Mouse (Mus musculus): Measurements from ENCODE around the gene Tom1l2. TPM values are rescaled to one million over a fixed set of nuclear protein-coding genes. Genes with fewer than 3 reads are reported as not detected.

Tom1l2 gene
- polyA plus RNA-seq, 1 experiment from 2014 or later, result 6.8 TPM

- Histone ChIP-seq H3K4me1 (ENCODE audit: control insufficient read depth, low read depth, low read length) (no peaks in the 10 kb centered on the region), H3K27ac (ENCODE audit: low read length) (no peak overlapping the region), H3K27me3 (ENCODE audit: control insufficient read depth, insufficient read depth, low read depth, low read length) (no peaks in the 10 kb centered on the region), H3K4me3 (ENCODE audit: low read depth, low read length) (no peak overlapping the region), H3K4me2 (ENCODE audit: low read depth, low read length) (no peak overlapping the region), H3K9ac (ENCODE audit: low read depth, low read length) (no peak overlapping the region), H3K9me3 (replicated peaks; ENCODE audit: control insufficient read depth, low read length) (no peaks in the 10 kb centered on the region), H3K36me3 (ENCODE audit: control insufficient read depth, insufficient read depth) (no peaks in the 10 kb centered on the region)
- no peak for ATAC-seq (ENCODE audit: low read depth)
- 66% methylated on average over 13 of the region's 13 CpGs for WGBS (ENCODE audit: insufficient replicate concordance)
Observed at GRCm38 (mm10) chr11:60370431-60370830, 17.7 kb upstream of the Tom1l2 start.

DNA sequence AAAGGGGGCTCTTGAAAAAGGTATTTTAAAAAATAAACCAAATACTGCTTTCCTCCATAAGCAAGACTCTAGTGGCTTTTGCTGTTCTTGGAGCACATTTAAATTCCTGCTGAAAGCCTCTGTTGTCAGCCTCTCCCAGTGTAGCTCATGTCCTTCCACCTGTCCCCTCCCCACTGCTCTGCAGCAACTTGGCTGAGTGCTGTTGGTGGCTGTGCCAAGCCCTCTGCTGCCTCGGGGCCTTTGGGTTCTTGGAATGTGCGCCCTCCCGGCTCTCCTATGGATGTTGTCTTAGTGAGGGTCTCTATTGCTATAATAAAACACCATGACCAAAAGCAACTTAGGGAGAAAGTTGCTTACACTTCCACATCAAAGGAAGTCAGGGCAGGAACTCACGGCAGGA lies 16.7 kb upstream of the Tom1l2 start:
- Histone ChIP-seq H3K4me3 (ENCODE audit: low read depth, low read length) (no peak overlapping the region), H3K9me3 (replicated peaks; ENCODE audit: control insufficient read depth, low read length) (no peaks in the 10 kb centered on the region), H3K4me1 (ENCODE audit: control insufficient read depth, low read depth, low read length) (no peaks in the 10 kb centered on the region), H3K27ac (ENCODE audit: low read length) (no peak overlapping the region), H3K9ac (ENCODE audit: low read depth, low read length) (no peak overlapping the region), H3K36me3 (ENCODE audit: control insufficient read depth, insufficient read depth) (no peaks in the 10 kb centered on the region), H3K4me2 (ENCODE audit: low read depth, low read length) (no peak overlapping the region), H3K27me3 (ENCODE audit: control insufficient read depth, insufficient read depth, low read depth, low read length) (no peaks in the 10 kb centered on the region)
- WGBS (ENCODE audit: insufficient replicate concordance), result 64% methylated on average over 4 of the region's 4 CpGs
- no peak for ATAC-seq (ENCODE audit: low read depth)

DNA sequence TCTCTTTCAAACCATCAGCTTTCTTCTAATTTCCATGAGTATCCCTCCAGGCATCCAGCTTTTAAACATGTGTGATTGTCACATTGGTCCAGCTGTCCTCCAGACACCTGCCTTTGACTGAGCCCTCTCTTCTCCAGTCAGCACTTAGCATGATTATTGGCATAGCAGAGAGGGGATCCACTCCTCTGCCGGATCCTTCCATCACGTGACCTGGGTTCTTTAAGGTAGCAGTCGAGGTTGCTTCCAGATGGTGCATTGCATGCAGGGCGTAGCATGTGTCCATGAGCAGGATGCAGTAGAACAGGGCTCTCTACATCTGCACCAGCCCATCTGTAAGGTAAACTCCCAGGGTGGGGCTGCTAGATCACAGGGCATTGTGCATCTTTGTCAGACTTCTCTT lies 16.2 kb upstream of the Tom1l2 start:
- H3K4me3 ChIP-seq (ENCODE audit: low read depth, low read length), result no peak overlapping the region
- no peaks in the 10 kb centered on the region for H3K36me3 ChIP-seq (ENCODE audit: control insufficient read depth, insufficient read depth)
- H3K27me3 ChIP-seq (ENCODE audit: control insufficient read depth, insufficient read depth, low read depth, low read length), result no peaks in the 10 kb centered on the region
- ATAC-seq (ENCODE audit: low read depth), result no peak
- no peak overlapping the region for H3K27ac ChIP-seq (ENCODE audit: low read length)
- no peaks in the 10 kb centered on the region for H3K9me3 ChIP-seq (replicated peaks; ENCODE audit: control insufficient read depth, low read length)
- no peak overlapping the region for H3K4me2 ChIP-seq (ENCODE audit: low read depth, low read length)
- no peak overlapping the region for H3K9ac ChIP-seq (ENCODE audit: low read depth, low read length)
- WGBS (ENCODE audit: insufficient replicate concordance), result 60% methylated on average over 4 of the region's 4 CpGs
- H3K4me1 ChIP-seq (ENCODE audit: control insufficient read depth, low read depth, low read length), result no peaks in the 10 kb centered on the region

DNA sequence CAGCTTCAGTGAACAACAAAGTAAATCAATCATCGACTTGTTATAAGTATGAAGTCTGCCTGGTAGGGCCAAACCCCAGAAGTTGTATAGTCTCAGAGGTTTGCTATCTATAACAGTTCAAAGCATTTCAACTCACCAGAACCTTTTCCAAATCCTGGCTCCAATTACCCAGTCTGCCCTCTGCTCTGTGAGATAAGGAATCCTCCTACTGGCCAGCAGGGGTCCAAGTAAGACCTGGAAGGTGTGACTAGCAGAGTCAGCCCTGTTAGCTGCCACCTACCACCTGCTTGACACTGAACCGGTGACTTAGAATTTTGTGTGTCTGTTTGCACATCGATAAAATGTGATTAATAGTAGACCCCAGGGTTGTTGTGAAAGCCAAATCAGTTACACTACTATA lies 14.6 kb upstream of the Tom1l2 start:
- Histone ChIP-seq H3K9me3 (replicated peaks; ENCODE audit: control insufficient read depth, low read length) (no peaks in the 10 kb centered on the region), H3K4me2 (ENCODE audit: low read depth, low read length) (no peak overlapping the region), H3K4me3 (ENCODE audit: low read depth, low read length) (no peak overlapping the region), H3K4me1 (ENCODE audit: control insufficient read depth, low read depth, low read length) (no peaks in the 10 kb centered on the region), H3K27ac (ENCODE audit: low read length) (no peak overlapping the region), H3K36me3 (ENCODE audit: control insufficient read depth, insufficient read depth) (no peaks in the 10 kb centered on the region), H3K9ac (ENCODE audit: low read depth, low read length) (no peak overlapping the region), H3K27me3 (ENCODE audit: control insufficient read depth, insufficient read depth, low read depth, low read length) (no peaks in the 10 kb centered on the region)
- 66% methylated on average over 3 of the region's 3 CpGs for WGBS (ENCODE audit: insufficient replicate concordance)
- no peak for ATAC-seq (ENCODE audit: low read depth)

GRCm38 (mm10) chr11:60366239-60367019 lies 13.7 kb upstream of the Tom1l2 start:
- no peak for ATAC-seq (ENCODE audit: low read depth)
- WGBS (ENCODE audit: insufficient replicate concordance), result 40% methylated on average over 16 of the region's 16 CpGs
- Histone ChIP-seq H3K9ac (ENCODE audit: low read depth, low read length) (no peak overlapping the region), H3K4me2 (ENCODE audit: low read depth, low read length) (no peak overlapping the region), H3K9me3 (replicated peaks; ENCODE audit: control insufficient read depth, low read length) (no peaks in the 10 kb centered on the region), H3K4me1 (ENCODE audit: control insufficient read depth, low read depth, low read length) (no peaks in the 10 kb centered on the region), H3K27me3 (ENCODE audit: control insufficient read depth, insufficient read depth, low read depth, low read length) (no peaks in the 10 kb centered on the region), H3K4me3 (ENCODE audit: low read depth, low read length) (no peak overlapping the region), H3K27ac (ENCODE audit: low read length) (no peak overlapping the region), H3K36me3 (ENCODE audit: control insufficient read depth, insufficient read depth) (no peaks in the 10 kb centered on the region)

- H3K27ac ChIP-seq (ENCODE audit: low read length), result no peak overlapping the region
- WGBS (ENCODE audit: insufficient replicate concordance), result 52% methylated on average over 5 of the region's 5 CpGs
- no peaks in the 10 kb centered on the region for H3K4me1 ChIP-seq (ENCODE audit: control insufficient read depth, low read depth, low read length)
- no peaks in the 10 kb centered on the region for H3K36me3 ChIP-seq (ENCODE audit: control insufficient read depth, insufficient read depth)
- ATAC-seq (ENCODE audit: low read depth), result no peak
- no peaks in the 10 kb centered on the region for H3K9me3 ChIP-seq (replicated peaks; ENCODE audit: control insufficient read depth, low read length)
- no peak overlapping the region for H3K4me3 ChIP-seq (ENCODE audit: low read depth, low read length)
- H3K27me3 ChIP-seq (ENCODE audit: control insufficient read depth, insufficient read depth, low read depth, low read length), result no peaks in the 10 kb centered on the region
- no peak overlapping the region for H3K4me2 ChIP-seq (ENCODE audit: low read depth, low read length)
- no peak overlapping the region for H3K9ac ChIP-seq (ENCODE audit: low read depth, low read length)
Observed at GRCm38 (mm10) chr11:60360631-60361201, 8.0 kb upstream of the Tom1l2 start.

GRCm38 (mm10) chr11:60359936-60360335 lies 7.2 kb upstream of the Tom1l2 start:
- H3K4me1 ChIP-seq (ENCODE audit: control insufficient read depth, low read depth, low read length), result no peaks in the 10 kb centered on the region
- H3K27me3 ChIP-seq (ENCODE audit: control insufficient read depth, insufficient read depth, low read depth, low read length), result no peaks in the 10 kb centered on the region
- ATAC-seq (ENCODE audit: low read depth), result no peak
- H3K9ac ChIP-seq (ENCODE audit: low read depth, low read length), result no peak overlapping the region
- WGBS (ENCODE audit: insufficient replicate concordance), result 72% methylated on average over 1 of the region's 1 CpGs
- no peaks in the 10 kb centered on the region for H3K9me3 ChIP-seq (replicated peaks; ENCODE audit: control insufficient read depth, low read length)
- H3K36me3 ChIP-seq (ENCODE audit: control insufficient read depth, insufficient read depth), result no peaks in the 10 kb centered on the region
- H3K4me3 ChIP-seq (ENCODE audit: low read depth, low read length), result no peak overlapping the region
- H3K27ac ChIP-seq (ENCODE audit: low read length), result no peak overlapping the region
- no peak overlapping the region for H3K4me2 ChIP-seq (ENCODE audit: low read depth, low read length)

GRCm38 (mm10) chr11:60359138-60359537 lies 6.4 kb upstream of the Tom1l2 start:
- H3K4me3 ChIP-seq (ENCODE audit: low read depth, low read length), result no peak overlapping the region
- H3K36me3 ChIP-seq (ENCODE audit: control insufficient read depth, insufficient read depth), result no peaks in the 10 kb centered on the region
- H3K4me1 ChIP-seq (ENCODE audit: control insufficient read depth, low read depth, low read length), result no peaks in the 10 kb centered on the region
- no peak for ATAC-seq (ENCODE audit: low read depth)
- H3K9me3 ChIP-seq (replicated peaks; ENCODE audit: control insufficient read depth, low read length), result no peaks in the 10 kb centered on the region
- no peak overlapping the region for H3K9ac ChIP-seq (ENCODE audit: low read depth, low read length)
- no peaks in the 10 kb centered on the region for H3K27me3 ChIP-seq (ENCODE audit: control insufficient read depth, insufficient read depth, low read depth, low read length)
- no peak overlapping the region for H3K27ac ChIP-seq (ENCODE audit: low read length)
- H3K4me2 ChIP-seq (ENCODE audit: low read depth, low read length), result no peak overlapping the region
- WGBS (ENCODE audit: insufficient replicate concordance), result 44% methylated on average over 5 of the region's 5 CpGs

DNA sequence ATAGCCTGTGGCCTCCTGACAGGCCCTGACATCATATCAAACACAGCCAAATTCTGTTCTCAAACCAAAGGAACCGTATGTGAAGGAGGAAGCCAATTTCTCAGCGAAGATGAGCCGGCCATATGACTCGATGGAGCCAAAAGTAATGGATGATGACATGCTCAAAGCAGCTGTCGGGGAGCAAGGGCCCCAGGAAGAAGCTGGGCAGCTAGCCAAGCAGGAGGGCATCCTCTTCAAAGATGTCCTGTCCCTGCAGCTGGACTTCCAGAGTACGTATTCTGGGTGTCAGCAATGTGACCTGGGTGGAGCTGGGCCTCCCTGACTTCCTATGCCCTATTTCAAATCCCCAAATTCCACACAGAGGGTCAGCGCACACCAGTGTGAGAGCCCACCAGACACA lies 5.8 kb upstream of the Tom1l2 start:
- Histone ChIP-seq H3K27ac (ENCODE audit: low read length) (no peak overlapping the region), H3K36me3 (ENCODE audit: control insufficient read depth, insufficient read depth) (no peaks in the 10 kb centered on the region), H3K4me3 (ENCODE audit: low read depth, low read length) (no peak overlapping the region), H3K4me2 (ENCODE audit: low read depth, low read length) (no peak overlapping the region), H3K4me1 (ENCODE audit: control insufficient read depth, low read depth, low read length) (peaks cover 2% of the 10 kb centered on the region), H3K27me3 (ENCODE audit: control insufficient read depth, insufficient read depth, low read depth, low read length) (no peaks in the 10 kb centered on the region), H3K9me3 (replicated peaks; ENCODE audit: control insufficient read depth, low read length) (no peaks in the 10 kb centered on the region), H3K9ac (ENCODE audit: low read depth, low read length) (no peak overlapping the region)
- no peak for ATAC-seq (ENCODE audit: low read depth)
- WGBS (ENCODE audit: insufficient replicate concordance), result 58% methylated on average over 7 of the region's 7 CpGs
